34 mouse cellular contexts compared by ENCODE assay signal in the genomic region with DNA sequence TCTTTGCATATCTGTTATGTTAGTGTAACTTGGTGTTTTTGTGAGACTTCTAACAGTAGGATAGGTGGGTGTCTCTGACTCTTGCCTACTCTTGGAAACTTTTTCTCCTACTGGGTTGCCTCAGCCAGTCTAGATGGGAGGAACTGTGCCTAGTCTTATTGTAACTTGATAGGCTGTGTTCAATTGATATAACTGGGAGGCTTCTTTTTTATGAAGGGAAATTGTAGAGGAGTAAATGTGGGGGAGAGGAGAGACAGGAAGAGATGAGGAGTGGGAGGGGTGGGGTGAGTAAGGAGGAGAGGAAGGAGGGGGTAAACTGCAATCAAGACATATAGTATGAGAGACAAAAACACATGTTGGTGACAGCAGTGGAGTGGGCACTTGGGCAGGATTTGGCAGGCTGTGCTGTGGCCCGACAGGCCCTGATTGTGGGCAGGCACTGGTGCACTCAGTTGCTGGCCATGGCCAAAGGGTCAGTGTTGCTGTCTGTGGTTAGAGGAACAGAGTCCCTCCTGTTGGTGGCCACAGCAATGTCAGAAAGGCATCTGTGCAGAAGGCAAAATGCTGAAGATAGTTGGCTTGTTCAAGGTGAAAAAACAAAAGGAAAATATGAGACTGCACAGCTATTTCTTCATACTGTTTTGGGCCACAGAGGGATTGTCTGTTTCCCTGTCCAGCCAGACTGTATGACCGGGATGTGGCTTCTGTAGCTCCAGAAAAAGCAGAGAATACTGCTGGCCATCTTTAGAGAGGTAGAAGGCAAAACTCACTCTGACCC. TPM values are rescaled to one million over a fixed set of nuclear protein-coding genes. Genes with fewer than 3 reads are reported as not detected.
DNase-seq lines count a peak whose midpoint lies in the region; ATAC-seq lines count a peak whose summit lies in the region.
"Had no signal": no experiment of that assay in that cellular context is flagged by ENCODE, and none has a peak within 500 bp of the region (broad histone marks: within the 10 kb centered on the region; RNA-seq: fewer than 3 reads in every experiment).

No protein-coding gene starts in this region.

- WGBS in kidney, embryonic 14.5 days, result 46% methylated on average over 2 of the region's 2 CpGs
- 58% methylated on average over 2 of the region's 2 CpGs for WGBS in forebrain, embryonic 12.5 days

- H3K36me3 ChIP-seq in kidney, embryonic 14.5 days (ENCODE audit: control insufficient read depth, insufficient read depth, low read length), result no peaks in the 10 kb centered on the region
- no peaks in the 10 kb centered on the region for H3K36me3 ChIP-seq in forebrain, embryonic 12.5 days (replicated peaks)
- H3K36me3 ChIP-seq: embryonic facial prominence, embryonic 10.5 days; heart, embryonic 13.5 days; hindbrain, embryonic 12.5 days; limb, embryonic 15.5 days; midbrain, embryonic 15.5 days; neural tube, embryonic 13.5 days; stomach, embryonic 15.5 days had no signal

- H3K9me3 ChIP-seq in kidney, embryonic 14.5 days (ENCODE audit: control insufficient read depth, low read length), result no peaks in the 10 kb centered on the region
- H3K9me3 ChIP-seq in forebrain, embryonic 12.5 days, result no peaks in the 10 kb centered on the region
- H3K9me3 ChIP-seq: embryonic facial prominence, embryonic 10.5 days; forebrain, embryonic 13.5 days; heart, embryonic 13.5 days; hindbrain, embryonic 12.5 days; limb, embryonic 15.5 days; midbrain, embryonic 15.5 days; neural tube, embryonic 13.5 days; stomach, embryonic 15.5 days had no signal

- peak; percentile 84 for ATAC-seq in kidney, embryonic 14.5 days (ENCODE audit: low FRiP score, low TSS enrichment)
- peak; percentile 37 for ATAC-seq in CD4-positive, CD25-positive, alpha-beta regulatory T cell, adult 4 months
- no peak for ATAC-seq in forebrain, embryonic 12.5 days (ENCODE audit: low FRiP score)
- ATAC-seq: forebrain, embryonic 13.5 days; midbrain, embryonic 15.5 days had no signal

- no peaks in the 10 kb centered on the region for H3K27me3 ChIP-seq in kidney, embryonic 14.5 days (ENCODE audit: control insufficient read depth, insufficient read depth, low read length)
- H3K27me3 ChIP-seq in forebrain, embryonic 12.5 days, result no peaks in the 10 kb centered on the region
- H3K27me3 ChIP-seq: forebrain, embryonic 13.5 days; heart, embryonic 13.5 days; hindbrain, embryonic 12.5 days; limb, embryonic 15.5 days; midbrain, embryonic 15.5 days; neural tube, embryonic 13.5 days; stomach, embryonic 15.5 days had no signal

- DNase-seq in kidney, postnatal 10 days, result no peak
- DNase-seq in 3134 (ENCODE audit: extremely low read depth, insufficient read length, low spot score), result peak; percentile 45
- peak; percentile 30 for DNase-seq in fibroblast of lung, adult 2 months (ENCODE audit: low read depth)
- DNase-seq in lung, postnatal 25 days (ENCODE audit: low spot score), result no peak
- no peak for DNase-seq in left cerebral cortex, adult 8-10 months (ENCODE audit: low spot score in 2 of 2)
- DNase-seq: adrenal gland, postnatal 36 days; cerebellum, adult 11 months; cerebellum, postnatal 10 days; kidney, adult 9 months; left cerebral cortex, postnatal 4 days; lung, postnatal 36 days; thymus, adult 18-20 months; thymus, postnatal 36 days had no signal

- 0 out of 2 replicates have a peak, but pooled peaks cover 8% of the 10 kb centered on the region for H3K4me1 ChIP-seq in kidney, embryonic 14.5 days (ENCODE audit: control insufficient read depth, insufficient read depth, low read length)
- H3K4me1 ChIP-seq in forebrain, embryonic 12.5 days, result no peaks in the 10 kb centered on the region
- H3K4me1 ChIP-seq: embryonic facial prominence, embryonic 10.5 days; forebrain, embryonic 13.5 days; hindbrain, embryonic 12.5 days; limb, embryonic 15.5 days; midbrain, embryonic 15.5 days; neural tube, embryonic 13.5 days; stomach, embryonic 15.5 days had no signal

- no peak overlapping the region for H3K4me2 ChIP-seq in kidney, embryonic 14.5 days (replicated peaks; ENCODE audit: low read depth, low read length)
- H3K4me2 ChIP-seq in forebrain, embryonic 12.5 days, result no peak overlapping the region
- H3K4me2 ChIP-seq: forebrain, embryonic 13.5 days; heart, embryonic 13.5 days; hindbrain, embryonic 12.5 days; limb, embryonic 15.5 days; lung, embryonic 14.5 days; midbrain, embryonic 15.5 days; neural tube, embryonic 13.5 days; stomach, embryonic 15.5 days had no signal

- H3K27ac ChIP-seq in kidney, embryonic 14.5 days (ENCODE audit: low read depth, low read length), result peak overlapping the region; percentile 56; the same call in 1 of the 2 replicates
- no peak overlapping the region for H3K27ac ChIP-seq in forebrain, embryonic 12.5 days
- H3K27ac ChIP-seq: embryonic facial prominence, embryonic 10.5 days; forebrain, embryonic 13.5 days; hindbrain, embryonic 12.5 days; limb, embryonic 15.5 days; liver, embryonic 14.5 days; midbrain, embryonic 15.5 days; neural tube, embryonic 13.5 days; stomach, embryonic 15.5 days had no signal

- H3K9ac ChIP-seq in kidney, embryonic 14.5 days (ENCODE audit: low read depth, low read length), result no peak overlapping the region
- H3K9ac ChIP-seq in forebrain, embryonic 12.5 days, result no peak overlapping the region
- H3K9ac ChIP-seq: forebrain, embryonic 13.5 days; heart, embryonic 13.5 days; hindbrain, embryonic 12.5 days; limb, embryonic 15.5 days; liver, embryonic 14.5 days; lung, embryonic 14.5 days; midbrain, embryonic 15.5 days; neural tube, embryonic 13.5 days; stomach, embryonic 15.5 days had no signal

- H3K4me3 ChIP-seq in kidney, embryonic 14.5 days (ENCODE audit: low read length), result no peak overlapping the region
- no peak overlapping the region for H3K4me3 ChIP-seq in forebrain, embryonic 12.5 days (replicated peaks)
- H3K4me3 ChIP-seq: embryonic facial prominence, embryonic 10.5 days; forebrain, embryonic 13.5 days; heart, embryonic 13.5 days; hindbrain, embryonic 12.5 days; limb, embryonic 15.5 days; midbrain, embryonic 15.5 days; neural tube, embryonic 13.5 days; stomach, embryonic 15.5 days had no signal

RNA-seq across cellular contexts. Expression of gene 2210010C04Rik, which starts 9.2 kb away (rescaled TPM):
- not detected in 2 replicates for polyA plus RNA-seq in kidney, embryonic 14.5 days (2014; fragmentation: Nextera tagmentation; extraction: Ambion mirVana)
- not detected for polyA plus RNA-seq in CD4-positive, CD25-positive, alpha-beta regulatory T cell, adult 4 months (2017; shearing (Covaris generic))
- total RNA-seq in left cerebral cortex, adult 8-10 months (2022), result not detected
- not detected in 2 replicates for polyA plus RNA-seq in forebrain, embryonic 12.5 days (2016; fragmentation: Nextera tagmentation; extraction: Ambion mirVana)
- total RNA-seq: adrenal gland, adult 18-20 months; adrenal gland, postnatal 36 days; gastrocnemius, adult 8-10 months; heart, postnatal 25 days; layer of hippocampus, adult 8-10 months; left cerebral cortex, adult 18-20 months; left cerebral cortex, postnatal 4 days had no signal
- polyA plus RNA-seq: embryonic facial prominence, embryonic 10.5 days; forebrain, embryonic 13.5 days; heart, embryonic 13.5 days; hindbrain, embryonic 12.5 days; limb, embryonic 15.5 days; liver, embryonic 14.5 days; lung, embryonic 14.5 days; midbrain, embryonic 15.5 days; neural tube, embryonic 13.5 days had no signal

RNA-seq across cellular contexts. Expression of gene Gm2663, which starts 26.8 kb away (rescaled TPM):
- polyA plus RNA-seq in kidney, embryonic 14.5 days (2014; fragmentation: Nextera tagmentation; extraction: Ambion mirVana), result not detected in 2 replicates
- not detected for polyA plus RNA-seq in CD4-positive, CD25-positive, alpha-beta regulatory T cell, adult 4 months (2017; shearing (Covaris generic))
- total RNA-seq in left cerebral cortex, adult 8-10 months (2022), result not detected
- polyA plus RNA-seq in forebrain, embryonic 12.5 days (2016; fragmentation: Nextera tagmentation; extraction: Ambion mirVana), result not detected in 2 replicates
- total RNA-seq: adrenal gland, adult 18-20 months; adrenal gland, postnatal 36 days; gastrocnemius, adult 8-10 months; heart, postnatal 25 days; layer of hippocampus, adult 8-10 months; left cerebral cortex, adult 18-20 months; left cerebral cortex, postnatal 4 days had no signal
- polyA plus RNA-seq: cortical plate, adult 2 months; embryonic facial prominence, embryonic 10.5 days; forebrain, embryonic 13.5 days; frontal cortex, adult 2 months; gonadal fat pad, adult 2 months; hindbrain, embryonic 12.5 days; limb, embryonic 15.5 days; liver, embryonic 14.5 days; lung, embryonic 14.5 days; midbrain, embryonic 15.5 days; neural tube, embryonic 13.5 days; stomach, embryonic 15.5 days had no signal

Comparison
In these comparisons a context has a peak if more than half of its experiments do, and no peak if none do; other contexts are left out.
1. DNase-seq: peak in 3134 (single experiment) and fibroblast of lung, adult 2 months (single experiment); none in kidney, postnatal 10 days (single experiment), lung, postnatal 25 days (single experiment) and left cerebral cortex, adult 8-10 months (0 of 2).